Mouse (Mus musculus) Muller cell, postnatal 12 days (primary cell): ENCODE measurements at regions not wholly inside any gene's neighbourhood (a gene's known extent, or its start where the extent isn't known, plus 50 kb on each side); places are given as distances from the start of the nearest gene placed in this dataset.
A peak's percentile ranks its signal among the peaks of the same experiment; 100 is the strongest.

Experiments used
- DNase-seq: peaks from one replicate; pipeline ENCODE4 v3.0.0-alpha.2; 2015; ENCODE audit errors: inconsistent ontology term

- peak; percentile 83 for DNase-seq
These were observed 367.5 kb upstream of the Rasgrp1 start for GRCm38 (mm10) chr2:117710173-117710813.

DNA sequence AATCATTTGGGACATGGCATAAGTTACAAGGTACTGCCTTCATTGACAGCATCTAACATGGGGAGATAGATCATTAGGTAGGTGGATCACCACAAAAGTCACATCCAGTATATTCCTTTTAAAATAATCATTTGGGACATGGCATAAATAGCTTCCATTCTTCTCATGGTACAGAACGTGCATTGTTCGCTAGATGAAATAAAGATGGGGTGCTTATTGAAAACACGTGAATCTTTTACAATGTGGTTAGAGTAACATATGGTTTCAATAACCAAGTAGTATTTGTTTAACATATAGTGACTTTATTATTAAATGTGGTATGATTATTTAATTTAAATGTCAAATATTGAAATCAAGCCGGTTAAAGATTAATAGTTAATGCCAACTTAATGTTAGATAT lies 381.3 kb upstream of the Rasgrp1 start:
- DNase-seq = no peak

GRCm38 (mm10) chr2:117731253-117731652 lies 380.4 kb upstream of the Thbs1 start:
- DNase-seq = peak; percentile 72

DNA sequence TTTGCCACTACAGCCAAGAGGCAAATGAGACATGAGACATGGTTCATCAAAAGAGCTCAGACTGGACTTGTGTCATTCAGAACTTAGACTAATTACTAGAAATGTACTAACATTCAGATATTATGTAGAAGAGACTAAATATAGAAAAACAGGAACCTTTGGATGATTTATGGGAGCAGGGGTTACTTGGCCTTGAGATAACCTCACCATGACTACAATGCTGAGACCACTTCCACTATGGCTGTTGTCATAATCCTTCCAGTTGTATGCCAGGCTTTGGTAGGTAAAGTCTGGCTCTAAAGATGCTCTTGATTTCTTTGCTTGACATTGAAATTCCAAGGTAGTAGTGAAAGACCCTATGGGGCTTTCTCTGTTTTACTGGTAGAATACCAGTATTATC lies 369.3 kb upstream of the Thbs1 start:
- no peak for DNase-seq

DNA sequence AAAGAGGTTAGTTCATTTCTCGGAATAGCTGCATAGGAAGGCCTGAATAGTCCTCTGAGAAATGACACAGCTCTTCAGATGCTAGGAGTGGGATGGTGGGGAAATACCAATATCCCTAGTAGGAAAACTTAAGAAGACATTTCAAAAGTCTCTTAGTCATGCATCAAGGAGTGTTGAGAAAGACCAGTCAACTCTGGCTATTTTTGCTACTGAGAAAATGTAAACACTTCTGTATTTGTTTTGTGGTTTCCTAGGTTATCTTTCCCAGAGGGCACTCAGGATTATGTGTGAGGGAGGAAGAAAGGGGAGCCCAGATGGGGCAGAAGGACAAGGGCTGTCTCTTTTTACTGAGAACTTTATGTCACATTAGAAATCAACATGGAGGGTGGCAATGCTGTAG lies 367.8 kb upstream of the Thbs1 start:
- peak; percentile 13 for DNase-seq

DNA sequence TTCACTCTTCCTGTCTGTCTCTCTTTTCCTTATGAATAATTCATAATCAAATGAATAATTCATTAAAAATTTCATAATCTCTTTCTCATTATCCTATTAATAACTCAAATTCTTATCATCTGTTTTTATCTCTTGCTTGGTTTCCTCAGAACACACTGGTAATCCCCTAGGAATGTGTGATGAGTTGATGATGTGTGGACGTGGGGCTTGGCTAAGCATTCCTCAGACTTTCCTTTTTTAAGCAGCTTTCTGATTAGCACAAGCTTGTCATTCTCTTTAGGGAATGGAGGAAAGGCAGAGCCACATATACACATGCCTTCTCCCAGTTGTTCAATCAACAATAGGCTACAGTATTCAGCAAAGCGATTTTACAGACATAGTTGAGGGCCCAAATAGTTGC lies 365.9 kb upstream of the Thbs1 start:
- peak; percentile 86 for DNase-seq

DNA sequence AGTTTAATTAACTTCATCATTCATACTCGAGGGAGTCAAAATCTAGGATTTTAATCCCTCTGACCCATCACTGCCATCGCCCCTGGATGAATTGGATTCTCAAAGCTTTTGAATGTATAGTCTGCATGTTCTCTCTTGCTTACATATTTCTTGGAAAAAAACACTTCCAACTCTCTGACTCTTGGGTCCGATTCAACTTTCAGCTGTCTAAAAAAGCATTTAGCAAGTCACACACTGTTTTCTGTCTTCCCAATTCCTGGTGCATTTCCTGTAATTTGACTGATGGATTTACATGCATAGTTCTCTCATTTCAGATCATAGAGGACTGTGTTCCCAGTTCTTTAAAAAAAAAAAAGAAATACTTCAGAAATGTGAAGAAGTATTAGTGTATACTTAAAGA lies 364.5 kb upstream of the Thbs1 start:
- DNase-seq = no peak

- DNase-seq = peak; percentile 79
These were observed 362.8 kb upstream of the Thbs1 start for GRCm38 (mm10) chr2:117748892-117749291.

DNA sequence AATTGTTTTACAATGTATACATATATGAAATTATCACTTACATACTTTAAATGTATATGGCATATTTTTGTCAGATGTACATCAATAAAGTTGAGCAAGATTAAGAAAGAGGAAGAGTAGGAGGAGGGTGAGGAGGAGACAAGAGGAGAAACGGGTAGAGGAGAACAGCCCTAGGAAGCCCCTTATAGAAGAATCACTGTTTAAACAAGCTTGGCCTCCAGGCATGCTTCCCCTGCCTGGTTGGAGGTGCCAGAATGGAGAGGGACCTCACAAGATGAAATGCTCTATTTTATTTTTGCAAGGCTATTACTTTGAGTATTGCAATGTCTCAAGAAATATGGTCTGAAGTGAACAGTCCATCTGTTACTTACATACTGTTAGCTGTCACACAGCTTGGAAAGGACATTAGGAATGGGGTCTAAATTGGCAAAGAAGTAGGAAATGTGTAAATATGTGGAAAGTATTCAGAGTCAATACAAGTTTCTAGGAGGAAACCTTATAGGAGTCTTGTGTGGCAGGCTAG lies 352.1 kb upstream of the Thbs1 start:
- DNase-seq = no peak

DNA sequence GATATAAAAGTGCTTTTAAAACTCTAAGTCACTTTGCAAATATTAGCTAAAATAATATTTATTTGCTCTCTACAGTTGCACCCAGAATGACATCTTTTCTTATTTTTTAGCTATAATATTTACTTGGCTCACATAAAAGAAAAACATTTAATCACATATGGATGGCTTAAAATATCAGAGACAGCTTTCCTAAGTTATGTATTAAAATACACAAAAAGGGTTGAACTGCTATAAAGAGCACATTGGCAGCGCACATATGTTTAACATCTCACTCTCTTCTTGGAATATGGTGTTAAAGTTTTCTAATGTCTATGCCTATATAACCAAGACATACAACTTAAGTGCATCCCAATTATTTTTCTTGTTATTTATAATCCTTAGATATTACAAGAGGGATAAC lies 348.0 kb upstream of the Thbs1 start:
- no peak for DNase-seq

DNA sequence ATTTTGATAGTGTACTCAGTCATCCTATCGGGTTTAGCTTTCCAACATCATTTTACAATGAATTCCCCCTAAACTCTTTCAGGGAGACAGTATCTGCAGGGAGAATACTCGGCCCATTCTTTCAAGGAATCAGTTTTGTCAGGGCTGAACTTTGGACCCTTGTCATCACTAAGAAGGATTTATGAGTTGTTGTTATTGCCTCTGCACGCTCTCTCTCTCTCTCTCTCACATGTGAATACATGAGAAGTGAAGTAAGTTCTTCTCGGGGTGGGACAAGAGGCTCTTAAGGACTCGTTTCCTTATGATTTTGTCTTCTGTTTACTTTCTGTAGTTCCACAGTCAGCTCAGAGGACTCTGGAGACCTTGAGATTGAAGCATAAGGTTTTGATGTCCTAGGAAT lies 346.1 kb upstream of the Thbs1 start:
- no peak for DNase-seq

- DNase-seq = no peak
These were observed 345.2 kb upstream of the Thbs1 start for GRCm38 (mm10) chr2:117766450-117766849.

GRCm38 (mm10) chr2:117769402-117770114 lies 342.1 kb upstream of the Thbs1 start:
- DNase-seq = no peak

DNA sequence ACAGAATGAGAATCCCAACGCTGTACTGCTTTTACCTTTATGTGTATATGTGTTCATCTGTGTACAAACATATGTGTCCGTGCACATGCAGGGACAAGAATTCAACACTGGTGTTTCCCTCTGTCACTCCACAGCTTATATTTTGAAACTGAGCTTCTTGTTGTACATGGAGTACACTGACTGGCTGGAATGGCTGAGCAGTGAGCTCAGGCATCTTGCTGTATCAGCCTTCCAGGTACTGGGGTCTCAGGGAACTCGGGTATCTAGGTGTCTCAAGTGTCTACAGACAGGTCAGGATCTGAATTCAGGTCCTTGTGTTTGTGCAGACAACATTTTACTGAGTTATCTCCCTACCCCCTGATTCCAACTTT lies 341.6 kb upstream of the Thbs1 start:
- no peak for DNase-seq

DNA sequence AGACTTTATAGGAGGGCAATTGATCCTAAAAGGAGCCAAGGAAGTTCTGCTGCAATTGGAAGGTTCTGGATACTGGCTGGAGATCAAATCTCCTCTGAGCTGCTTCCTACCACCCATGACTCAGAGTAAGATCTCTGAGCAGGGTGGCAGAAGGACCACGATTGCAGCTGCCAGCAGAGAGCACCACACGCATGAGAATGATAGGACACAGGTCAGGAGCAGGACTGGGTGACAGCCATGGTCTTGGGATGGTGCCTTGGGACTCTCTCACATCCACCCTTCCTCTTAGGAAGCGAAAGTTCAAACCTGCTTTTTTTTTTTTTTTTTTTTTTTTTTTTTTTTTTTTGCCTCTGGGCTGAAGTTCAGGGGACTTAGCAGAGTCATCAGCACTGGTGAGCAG lies 331.4 kb upstream of the Thbs1 start:
- no peak for DNase-seq

- DNase-seq = peak; percentile 71
These were observed 330.9 kb upstream of the Thbs1 start for GRCm38 (mm10) chr2:117780816-117781215.

DNA sequence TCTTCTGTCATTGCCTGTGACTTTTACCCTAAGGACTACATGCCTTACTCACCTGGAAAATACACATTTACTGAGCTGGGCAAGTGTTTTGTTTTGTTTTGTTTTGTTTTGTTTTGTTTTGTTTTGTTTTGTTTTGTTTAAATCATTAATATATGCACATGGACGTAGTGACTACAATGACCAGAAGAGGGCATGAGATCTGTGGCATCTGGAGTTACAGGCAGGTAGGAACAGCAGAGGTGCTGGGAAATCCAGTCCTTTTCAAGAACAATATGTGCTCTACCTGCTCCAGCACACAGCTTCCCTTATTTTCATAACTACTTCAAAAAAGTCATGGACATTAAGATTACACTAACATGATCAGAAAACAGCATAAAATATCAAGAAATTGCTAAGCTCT lies 324.4 kb upstream of the Thbs1 start:
- no peak for DNase-seq

DNA sequence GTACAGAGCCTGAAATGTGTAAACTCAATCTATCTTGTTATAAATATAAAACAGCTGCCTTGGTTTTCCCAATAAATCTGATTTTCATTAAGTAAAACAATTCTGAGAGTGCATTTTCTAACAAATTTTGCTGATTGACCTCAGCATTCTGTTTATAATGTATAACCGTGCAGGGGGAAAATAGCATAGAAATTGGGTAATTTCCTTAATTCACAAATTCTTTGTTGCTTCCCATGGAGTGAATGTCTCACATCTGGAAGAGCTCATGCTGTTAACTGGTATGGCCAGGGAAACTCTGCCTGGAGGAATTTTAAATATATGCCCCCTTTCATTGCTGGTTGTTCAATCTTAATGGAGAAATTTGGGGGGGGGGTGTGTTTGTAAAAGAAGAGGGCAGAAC lies 317.4 kb upstream of the Thbs1 start:
- no peak for DNase-seq

GRCm38 (mm10) chr2:117801946-117802600 lies 309.6 kb upstream of the Thbs1 start:
- no peak for DNase-seq

DNA sequence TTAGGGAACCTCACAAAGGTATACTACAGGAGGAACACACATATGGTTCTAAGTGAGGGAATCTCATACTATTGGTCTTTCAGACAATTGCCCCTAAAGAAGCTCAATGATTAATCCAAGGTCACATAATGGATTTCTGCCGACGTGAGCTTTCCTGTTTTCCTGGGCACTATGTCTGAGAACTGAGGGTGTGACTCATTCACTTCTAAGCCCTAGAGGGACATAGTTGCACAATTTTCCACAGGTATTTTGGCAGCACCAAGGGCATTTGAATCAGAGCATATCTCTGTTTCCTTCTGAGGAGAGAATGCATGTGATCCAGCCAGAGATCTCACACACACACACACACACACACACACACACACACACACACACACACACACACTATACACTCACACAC lies 309.0 kb upstream of the Thbs1 start:
- DNase-seq = peak; percentile 52

- DNase-seq = peak; percentile 79
These were observed 307.0 kb upstream of the Thbs1 start for GRCm38 (mm10) chr2:117804686-117805085.

DNA sequence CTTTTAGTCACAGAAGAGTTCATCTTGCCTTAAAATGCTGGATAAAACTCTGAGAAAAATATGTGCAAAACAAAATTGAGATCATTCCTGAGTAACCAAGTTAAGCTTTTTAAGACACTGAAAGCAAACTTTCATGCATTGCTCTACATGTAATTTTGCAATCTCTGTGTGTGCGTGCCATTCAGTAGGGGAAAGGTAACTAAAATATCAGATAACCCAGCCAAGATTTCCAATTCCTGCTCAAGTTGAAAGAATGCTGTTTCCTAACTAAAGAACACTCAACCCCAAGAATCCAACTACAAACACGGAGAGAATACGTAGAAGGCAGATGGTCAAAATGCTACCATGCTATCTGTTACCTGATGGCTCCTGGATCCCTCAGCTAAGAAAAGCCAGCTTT lies 304.6 kb upstream of the Thbs1 start:
- no peak for DNase-seq

DNA sequence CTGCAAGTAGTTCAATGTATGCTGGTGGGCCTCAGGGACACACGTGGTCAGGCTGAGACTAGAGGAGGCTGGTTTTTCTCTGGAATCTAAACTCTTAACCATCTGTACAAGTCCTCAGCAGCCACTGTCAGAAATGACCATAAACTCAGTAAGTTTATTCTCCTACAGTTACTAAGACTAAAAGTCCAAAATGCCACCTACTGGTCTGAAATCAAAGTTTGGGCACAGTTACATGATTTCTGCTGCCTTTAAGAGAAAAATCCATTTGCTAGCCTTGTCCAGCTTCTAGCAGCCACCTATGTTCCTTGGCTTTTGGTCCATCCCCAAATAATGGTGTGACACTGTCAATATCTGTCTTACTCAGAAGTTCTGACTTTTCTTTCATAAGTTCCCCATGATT lies 300.2 kb upstream of the Thbs1 start:
- no peak for DNase-seq
